Mouse (Mus musculus) testis, adult 2 months (tissue): ENCODE measurements around the gene Tgfbr3. TPM values are rescaled to one million over a fixed set of nuclear protein-coding genes. Genes with fewer than 3 reads are reported as not detected.

Experiments used
- H3K27ac ChIP-seq: fragments of 200-500 bp; 2 replicates; pipeline ENCODE4 v1.5.1; 2012; ENCODE audit warnings: low read depth, low read length; ENCODE audit not compliant: control insufficient read depth, insufficient read depth
- H3K27me3 ChIP-seq: fragments of 200-500 bp; 2 replicates; pipeline ENCODE4 v1.6.1; 2012; ENCODE audit warnings: mild to moderate bottlenecking, low read length, moderate library complexity; ENCODE audit not compliant: control insufficient read depth, insufficient read depth
- H3K36me3 ChIP-seq: fragments of 200-500 bp; 2 replicates; pipeline ENCODE4 v1.6.1; 2012; ENCODE audit warnings: mild to moderate bottlenecking, low read length; ENCODE audit not compliant: control insufficient read depth, insufficient read depth
- H3K4me1 ChIP-seq: fragments of 200-500 bp; 2 replicates; pipeline ENCODE4 v1.6.1; 2012; ENCODE audit warnings: low read length; ENCODE audit not compliant: control insufficient read depth, insufficient read depth
- H3K4me3 ChIP-seq: fragments of 200-500 bp; 2 replicates; pipeline ENCODE4 v1.5.1; 2012; ENCODE audit warnings: low read depth, mild to moderate bottlenecking, low read length, moderate library complexity, mixed read lengths; ENCODE audit not compliant: control insufficient read depth
- CTCF ChIP-seq: fragments of 200-500 bp; IDR thresholded peaks from 2 replicates; pipeline ENCODE4 v1.5.1; 2012; ENCODE audit warnings: low read depth, mild to moderate bottlenecking, inconsistent platforms, low read length, moderate library complexity; ENCODE audit not compliant: control insufficient read depth, insufficient read depth, insufficient replicate concordance
- POLR2A ChIP-seq: fragments of 200-500 bp; IDR thresholded peaks from 2 replicates; pipeline ENCODE4 v1.6.1; 2012; ENCODE audit warnings: low read depth, mild to moderate bottlenecking, inconsistent platforms, low read length, moderate library complexity; ENCODE audit not compliant: control insufficient read depth
- polyA plus RNA-seq: library from polyadenylated mRNA; depleted of rRNA; stranded (reverse); fragments of >200 nt; gene quantifications from 2 replicates; pipeline ENCODE4 v1.2.3, GENCODE M21; 2012

Gene Tgfbr3
- polyA plus RNA-seq, 1 experiment, result 8.4 TPM

GRCm38 (mm10) chr5:107106139-107106538 lies 183.3 kb downstream of the Tgfbr3 start:
- TF ChIP-seq POLR2A, result no peak
- no peak for TF ChIP-seq CTCF
- no peak overlapping the region for H3K4me3 ChIP-seq
- H3K27ac ChIP-seq, result no peak overlapping the region
- H3K36me3 ChIP-seq, result no peaks in the 10 kb centered on the region
- H3K27me3 ChIP-seq, result no peaks in the 10 kb centered on the region
- peaks cover 2% of the 10 kb centered on the region for H3K4me1 ChIP-seq

GRCm38 (mm10) chr5:107103591-107103990 lies 185.8 kb downstream of the Tgfbr3 start:
- Histone ChIP-seq H3K27me3 (no peaks in the 10 kb centered on the region), H3K4me3 (no peak overlapping the region), H3K27ac (no peak overlapping the region), H3K36me3 (no peaks in the 10 kb centered on the region), H3K4me1 (peaks cover 2% of the 10 kb centered on the region)
- TF ChIP-seq CTCF (no peak), POLR2A (no peak)

GRCm38 (mm10) chr5:107102916-107103315 lies 186.5 kb downstream of the Tgfbr3 start:
- no peak overlapping the region for H3K4me3 ChIP-seq
- no peak for TF ChIP-seq CTCF
- no peak for TF ChIP-seq POLR2A
- no peak overlapping the region for H3K27ac ChIP-seq

GRCm38 (mm10) chr5:107101684-107102083 lies 187.7 kb downstream of the Tgfbr3 start:
- TF ChIP-seq POLR2A (no peak), CTCF (no peak)
- H3K4me3 ChIP-seq, result no peak overlapping the region
- H3K27me3 ChIP-seq, result no peaks in the 10 kb centered on the region
- H3K36me3 ChIP-seq, result no peaks in the 10 kb centered on the region
- peaks cover 2% of the 10 kb centered on the region for H3K4me1 ChIP-seq
- H3K27ac ChIP-seq, result no peak overlapping the region

More at GRCm38 (mm10) chr5:107102916-107103315, 186.5 kb downstream of the Tgfbr3 start:
- Histone ChIP-seq H3K36me3 (no peaks in the 10 kb centered on the region), H3K27me3 (no peaks in the 10 kb centered on the region), H3K4me1 (peaks cover 2% of the 10 kb centered on the region)

- H3K27me3 ChIP-seq, result no peaks in the 10 kb centered on the region
- no peak overlapping the region for H3K4me3 ChIP-seq
- peaks cover 2% of the 10 kb centered on the region for H3K4me1 ChIP-seq
- no peak for TF ChIP-seq POLR2A
- TF ChIP-seq CTCF, result no peak
- H3K36me3 ChIP-seq, result no peaks in the 10 kb centered on the region
- H3K27ac ChIP-seq, result no peak overlapping the region
Measured at GRCm38 (mm10) chr5:107101135-107101534, 188.3 kb downstream of the Tgfbr3 start.

GRCm38 (mm10) chr5:107099634-107100033 lies 189.8 kb downstream of the Tgfbr3 start:
- TF ChIP-seq CTCF (no peak), POLR2A (no peak)

GRCm38 (mm10) chr5:107099076-107099475 lies 190.4 kb downstream of the Tgfbr3 start:
- TF ChIP-seq CTCF (no peak), POLR2A (no peak)

More at GRCm38 (mm10) chr5:107099634-107100033, 189.8 kb downstream of the Tgfbr3 start:
- Histone ChIP-seq H3K27ac (no peak overlapping the region), H3K4me3 (no peak overlapping the region), H3K4me1 (peaks cover 2% of the 10 kb centered on the region), H3K27me3 (no peaks in the 10 kb centered on the region), H3K36me3 (no peaks in the 10 kb centered on the region)

GRCm38 (mm10) chr5:107098007-107098406 lies 191.4 kb downstream of the Tgfbr3 start:
- TF ChIP-seq CTCF (no peak), POLR2A (no peak)
- no peaks in the 10 kb centered on the region for H3K27me3 ChIP-seq
- no peak overlapping the region for H3K4me3 ChIP-seq
- no peak overlapping the region for H3K27ac ChIP-seq
- no peaks in the 10 kb centered on the region for H3K36me3 ChIP-seq
- H3K4me1 ChIP-seq, result peaks cover 3% of the 10 kb centered on the region

More at GRCm38 (mm10) chr5:107099076-107099475, 190.4 kb downstream of the Tgfbr3 start:
- Histone ChIP-seq H3K36me3 (no peaks in the 10 kb centered on the region), H3K27ac (no peak overlapping the region), H3K4me3 (no peak overlapping the region), H3K4me1 (no peaks in the 10 kb centered on the region; the same call in none of the 2 replicates), H3K27me3 (no peaks in the 10 kb centered on the region)
